Mouse (Mus musculus): Measurements from ENCODE around the gene Il1rl1.

Gene Il1rl1

DNA sequence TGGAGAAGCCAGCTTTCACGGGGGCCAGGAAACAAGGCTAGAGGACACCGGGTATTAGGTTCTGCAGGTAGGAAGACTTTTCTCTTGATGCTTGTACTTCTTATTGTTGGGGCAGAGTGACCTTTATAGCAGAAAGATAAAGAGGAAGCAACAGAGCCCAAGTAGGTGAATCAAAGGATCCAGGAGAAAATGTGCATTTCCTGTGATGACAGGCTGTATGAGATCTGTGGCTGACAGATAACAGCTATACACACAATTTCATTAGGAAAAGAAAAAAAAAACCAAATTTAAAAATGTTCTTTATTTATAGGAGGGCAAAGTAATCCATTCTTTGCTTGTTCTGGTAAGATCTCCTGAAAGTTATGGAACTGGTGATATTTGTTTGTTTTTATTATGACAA lies 8.0 kb downstream of the Il1rl1 start:
- DNase-seq (ENCODE audit: low read depth, low spot score) = no peak

DNA sequence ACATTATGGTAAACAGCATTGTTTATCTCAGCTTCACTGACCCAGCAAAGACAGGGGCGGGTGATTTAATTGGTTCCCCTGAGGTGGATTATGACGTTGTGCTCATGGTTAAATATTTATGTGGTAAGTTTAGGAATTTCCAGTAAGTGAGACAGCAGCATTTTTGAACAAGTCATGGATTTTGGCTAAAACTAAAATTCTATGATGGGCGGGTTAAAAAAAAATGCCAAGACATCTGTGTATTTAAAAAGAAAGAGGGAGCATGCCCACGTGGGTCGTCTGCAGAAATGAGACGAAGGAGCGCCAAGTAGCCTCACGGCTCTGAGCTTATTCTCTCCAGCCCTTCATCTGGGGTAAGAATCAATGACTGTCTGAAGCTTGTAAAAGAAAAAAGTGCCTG lies 10.1 kb downstream of the Il1rl1 start:
- DNase-seq (ENCODE audit: low read depth, low spot score) = no peak

DNA sequence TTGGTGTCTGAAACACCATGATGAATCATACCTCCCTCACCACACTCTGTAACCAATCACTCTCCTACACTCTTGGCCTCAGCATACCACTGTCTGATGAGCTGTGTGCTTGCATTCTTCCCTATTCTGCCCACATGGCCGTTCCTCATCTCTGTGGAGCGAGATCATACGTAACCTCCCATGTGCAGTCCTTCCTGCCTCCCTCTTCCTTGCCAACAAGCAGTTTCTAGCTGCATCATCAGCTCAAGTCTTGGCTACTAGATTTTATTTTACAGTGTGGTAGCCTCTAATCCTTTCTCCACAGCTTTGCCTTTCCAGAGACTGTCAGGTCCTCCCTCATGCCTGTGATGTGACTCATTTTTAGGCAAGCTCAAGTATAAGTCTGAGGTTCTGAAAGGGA lies 15.4 kb downstream of the Il1rl1 start:
- no peak for DNase-seq (ENCODE audit: low read depth, low spot score)

DNA sequence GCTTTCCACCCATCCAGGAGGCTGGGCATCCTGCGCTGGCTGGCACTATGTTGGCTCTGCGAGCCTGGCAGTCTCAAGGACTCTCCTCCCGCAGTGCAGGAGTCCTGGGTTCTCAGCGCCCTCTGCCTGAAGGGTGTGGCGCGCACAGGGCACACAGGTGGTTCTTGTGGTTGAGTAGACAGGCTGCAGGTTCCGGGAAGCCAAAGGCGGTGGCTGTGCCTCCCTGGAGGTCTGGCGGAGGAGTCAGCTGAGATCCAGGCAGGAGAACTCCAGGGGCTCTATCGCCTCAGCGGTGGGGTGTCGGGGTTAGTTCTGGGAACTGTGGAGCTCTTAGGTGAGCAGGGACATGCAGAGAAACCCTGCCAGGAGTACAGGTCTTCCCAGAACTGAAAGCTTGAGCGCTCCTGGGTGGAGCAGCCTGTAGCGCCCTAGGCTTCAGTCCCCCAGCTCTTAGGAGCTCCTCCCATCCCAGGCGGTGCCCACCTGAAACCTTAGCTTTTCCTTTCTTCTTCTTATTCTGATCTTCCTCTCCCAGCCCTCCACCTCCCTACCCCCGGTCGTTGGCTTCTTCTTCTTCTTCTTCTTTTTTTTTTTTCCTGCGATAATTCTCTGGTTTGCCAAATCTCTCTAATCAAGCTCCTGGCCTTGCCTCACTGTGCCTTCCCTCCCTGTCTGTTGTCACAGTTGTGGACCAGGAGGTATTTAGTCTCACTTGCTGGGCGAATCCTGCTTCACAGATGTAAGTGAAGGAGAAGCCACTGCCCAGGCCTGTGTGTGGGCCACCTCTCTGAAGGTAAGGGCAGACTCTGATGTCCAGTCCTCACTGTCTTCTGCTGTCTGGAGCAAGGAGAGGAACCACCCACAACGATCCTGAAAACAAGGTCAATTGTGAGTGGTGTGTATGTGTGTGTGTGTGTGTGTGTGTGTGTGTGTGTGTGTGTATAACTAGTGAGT lies 36.4 kb downstream of the Il1rl1 start, which contains the start of gene Il18r1:
Gene Il18r1, plus strand, starts transcription at position 76 of the 954 bp plus-strand sequence.
- DNase-seq (ENCODE audit: low read depth, low spot score) = no peak

DNA sequence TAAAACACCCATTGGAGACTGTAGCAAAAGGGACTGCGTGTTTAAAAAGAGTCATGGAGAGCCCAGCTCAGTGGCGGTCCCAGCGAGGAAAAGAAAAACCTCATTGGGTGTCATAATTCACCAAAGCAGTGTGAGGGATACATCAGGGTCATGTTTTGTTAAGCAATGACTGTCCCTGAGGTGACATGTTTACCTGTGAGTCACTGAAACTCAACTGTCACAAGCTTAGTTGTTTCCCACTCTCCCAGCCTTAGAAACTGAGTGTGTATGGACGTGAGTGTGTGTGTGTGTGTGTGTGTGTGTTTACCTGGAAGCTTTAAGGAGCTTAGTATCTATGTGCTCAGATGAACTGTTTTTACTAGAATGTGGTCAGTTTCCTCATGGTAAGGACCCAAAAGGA lies 37.9 kb downstream of the Il1rl1 start:
- no peak for DNase-seq (ENCODE audit: low read depth, low spot score)

DNA sequence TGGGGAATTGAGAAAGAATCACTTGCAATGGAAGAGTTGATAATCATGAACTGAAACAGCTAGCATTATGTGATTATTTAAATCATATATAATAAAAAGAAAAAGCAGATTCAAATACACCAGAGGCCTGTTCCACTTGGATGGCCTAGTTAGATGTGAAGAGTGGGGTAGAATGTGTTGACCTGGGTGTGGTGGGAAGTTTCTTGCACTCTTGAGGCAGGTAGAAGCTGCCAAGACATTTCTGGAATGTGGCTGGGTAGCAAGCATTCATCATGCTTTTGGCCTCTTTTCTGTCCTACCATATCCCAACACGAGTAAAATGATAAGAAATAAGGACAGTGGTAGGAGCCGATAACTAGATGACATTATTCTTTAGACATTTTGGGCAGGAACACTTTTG lies 39.4 kb downstream of the Il1rl1 start:
- DNase-seq (ENCODE audit: low read depth, low spot score) = no peak

DNA sequence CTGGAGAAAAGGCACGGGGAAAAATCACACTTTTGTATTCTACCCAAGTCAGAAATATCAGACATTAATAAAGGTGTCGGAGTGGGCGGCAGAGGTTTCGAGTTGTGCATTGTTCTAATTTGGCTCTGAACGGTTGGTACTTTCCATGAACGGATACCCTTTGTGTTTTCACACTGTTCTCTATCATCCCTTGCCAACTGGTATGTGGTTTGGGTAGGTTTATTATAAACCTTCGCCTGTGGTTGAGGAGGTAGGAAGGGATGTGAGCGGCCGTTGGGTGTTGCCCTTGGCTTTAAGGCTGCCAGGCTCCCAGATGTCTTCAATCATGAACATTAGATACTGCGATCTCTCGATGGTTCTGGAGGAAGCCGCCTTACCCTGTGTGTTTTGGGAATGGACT lies 40.5 kb downstream of the Il1rl1 start:
- DNase-seq (ENCODE audit: low read depth, low spot score) = no peak

DNA sequence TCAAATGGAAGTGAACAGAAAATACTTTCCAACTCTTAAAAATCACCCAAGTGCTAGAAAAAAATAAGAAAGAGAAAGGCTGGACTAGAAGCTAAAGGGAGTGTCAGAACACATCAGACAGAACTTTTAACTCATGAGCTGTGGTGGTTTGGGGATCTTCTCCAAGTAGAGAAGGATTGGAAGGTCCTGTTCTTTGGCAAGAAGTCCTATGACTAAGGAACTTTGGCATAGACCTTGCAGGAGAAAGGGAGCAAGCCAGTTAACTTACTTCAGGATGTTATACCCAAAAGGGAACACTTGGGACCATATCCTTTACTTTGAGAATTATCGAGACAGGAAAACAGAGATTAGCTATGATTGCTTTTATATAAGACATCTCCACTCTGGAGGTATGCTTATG lies 43.0 kb downstream of the Il1rl1 start:
- no peak for DNase-seq (ENCODE audit: low read depth, low spot score)

DNA sequence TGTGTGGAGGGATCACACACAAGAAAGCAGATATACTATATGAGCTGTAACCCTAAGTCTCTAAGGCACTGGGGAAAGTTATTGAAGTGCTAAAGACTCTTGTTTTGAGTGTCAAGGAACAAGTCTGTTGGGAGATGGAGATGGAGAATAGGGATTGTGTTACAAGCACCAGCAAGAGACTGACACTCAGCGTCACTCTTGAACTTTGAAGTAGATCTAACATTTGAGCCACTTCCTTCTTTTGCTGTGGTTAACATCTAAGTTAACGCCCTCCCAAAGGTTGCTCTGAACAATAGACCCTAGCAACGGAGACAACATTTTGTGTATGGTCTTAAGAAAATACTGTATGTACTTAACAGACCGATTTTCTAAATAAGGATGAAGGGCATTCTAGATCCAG lies 44.3 kb downstream of the Il1rl1 start:
- DNase-seq (ENCODE audit: low read depth, low spot score) = no peak

DNA sequence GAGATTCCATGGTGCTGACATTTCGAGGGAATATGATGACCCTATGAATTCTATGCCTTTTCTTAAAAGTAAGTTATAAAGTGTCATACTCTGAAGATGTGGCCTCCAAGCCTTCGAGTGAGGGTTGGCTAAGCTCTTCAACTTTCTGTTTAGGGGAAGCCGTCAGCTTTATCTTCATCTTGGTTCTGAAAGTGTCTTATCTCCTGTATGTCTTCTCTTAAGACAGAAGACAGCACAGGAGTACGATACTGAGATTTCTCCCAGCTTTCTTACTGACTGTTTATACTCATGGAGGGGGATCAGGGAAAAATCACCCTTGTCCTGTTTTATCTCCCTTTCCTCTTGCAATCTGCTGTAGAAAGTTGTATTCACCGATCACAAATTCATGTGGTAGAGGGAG lies 45.0 kb downstream of the Il1rl1 start:
- no peak for DNase-seq (ENCODE audit: low read depth, low spot score)

DNA sequence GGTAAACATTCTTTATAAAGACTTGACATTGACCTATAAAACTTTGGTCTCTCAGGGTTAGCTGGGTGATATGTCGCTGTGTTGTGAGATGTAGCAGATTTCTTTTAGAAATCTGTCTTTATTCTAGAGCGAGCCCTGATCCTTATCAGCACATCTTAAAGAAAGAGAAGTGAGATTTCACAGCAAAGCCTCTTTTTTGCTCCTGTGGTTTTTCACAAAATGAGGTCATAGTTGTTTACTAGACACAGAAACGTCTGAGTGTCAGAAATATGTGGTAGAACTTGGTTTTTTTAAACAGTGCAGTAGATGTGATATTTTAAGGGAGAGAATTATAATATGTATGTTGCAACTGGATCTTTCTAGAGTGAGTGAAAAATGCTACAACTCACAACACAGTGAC lies 46.3 kb downstream of the Il1rl1 start:
- DNase-seq (ENCODE audit: low read depth, low spot score) = no peak

DNA sequence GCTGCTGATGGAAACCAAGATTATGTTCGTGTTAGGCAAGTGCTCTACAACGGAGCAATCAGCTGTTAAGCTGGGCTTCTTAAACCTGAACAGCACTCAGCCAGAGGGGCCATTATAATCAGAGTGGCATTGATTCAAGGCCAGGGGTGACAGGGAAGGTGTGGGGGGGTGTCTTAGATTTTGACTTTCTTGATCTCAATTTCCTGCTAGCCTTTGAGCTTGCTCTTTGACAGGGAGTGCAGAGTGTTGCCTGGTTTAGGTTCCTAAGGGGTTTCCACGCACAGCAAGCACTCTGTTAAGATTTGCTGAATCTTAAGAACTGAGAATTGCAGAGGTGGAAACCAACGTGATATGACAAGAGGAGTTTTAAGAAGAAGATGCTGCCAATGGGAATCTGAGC lies 47.4 kb downstream of the Il1rl1 start:
- DNase-seq (ENCODE audit: low read depth, low spot score) = no peak

DNA sequence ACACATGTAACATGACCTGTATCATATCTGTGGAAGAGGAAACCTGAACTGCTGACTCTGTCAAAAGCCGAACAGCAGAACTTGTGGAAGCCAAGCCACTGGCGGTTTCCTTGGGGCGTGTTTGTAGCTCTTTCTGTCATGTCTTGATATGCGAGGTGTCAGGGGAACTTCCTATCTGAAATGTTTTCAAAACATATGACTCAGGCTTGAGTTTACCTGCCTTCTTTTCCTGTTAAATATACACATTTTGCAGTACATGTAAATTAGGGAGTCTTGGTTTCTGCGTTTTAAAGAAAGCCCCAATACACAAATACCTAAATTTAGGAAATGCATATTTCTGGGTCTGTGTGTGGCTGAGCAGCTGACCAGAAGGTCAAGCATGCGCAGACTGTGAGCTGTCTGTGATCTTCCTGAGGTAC lies 50.1 kb downstream of the Il1rl1 start:
- DNase-seq (ENCODE audit: low read depth, low spot score) = no peak

DNA sequence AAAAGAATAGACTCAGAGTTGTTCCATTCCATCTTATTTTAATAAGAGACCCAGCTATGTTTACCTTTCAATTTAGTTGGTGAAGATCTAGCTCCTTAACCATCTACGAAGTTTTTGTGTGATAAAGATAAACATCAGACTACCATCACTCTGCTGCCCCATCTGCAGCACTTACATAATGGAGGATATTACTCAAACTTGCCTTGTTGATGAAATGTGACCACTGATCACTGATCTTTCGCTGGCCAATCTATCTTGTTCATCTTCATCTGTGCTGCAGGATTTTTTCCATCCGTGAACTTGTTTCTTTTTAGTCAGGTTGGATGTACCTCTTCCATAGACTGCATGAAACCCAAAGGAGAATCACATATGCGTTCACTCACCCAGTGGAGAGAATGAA lies 65.2 kb downstream of the Il1rl1 start:
- DNase-seq (ENCODE audit: low read depth, low spot score) = no peak

DNA sequence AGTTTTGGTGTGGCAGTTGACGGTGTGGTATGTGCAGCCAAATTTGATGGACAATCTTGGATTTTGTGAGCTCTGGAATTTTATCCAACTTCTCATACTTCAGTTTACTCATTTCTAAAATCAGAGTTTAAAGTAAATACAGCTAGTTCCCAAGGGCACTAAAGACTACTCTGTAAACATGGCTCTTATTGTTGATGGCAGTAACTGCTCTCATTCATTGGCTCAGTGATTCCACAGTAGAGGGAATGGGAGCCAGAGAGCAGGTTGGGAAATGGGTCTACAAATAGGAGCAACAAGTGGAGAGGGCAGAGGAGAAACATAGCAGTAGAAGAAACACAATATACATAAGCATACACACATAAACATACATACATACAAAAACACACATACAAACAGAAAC lies 70.3 kb downstream of the Il1rl1 start:
- DNase-seq (ENCODE audit: low read depth, low spot score) = no peak

DNA sequence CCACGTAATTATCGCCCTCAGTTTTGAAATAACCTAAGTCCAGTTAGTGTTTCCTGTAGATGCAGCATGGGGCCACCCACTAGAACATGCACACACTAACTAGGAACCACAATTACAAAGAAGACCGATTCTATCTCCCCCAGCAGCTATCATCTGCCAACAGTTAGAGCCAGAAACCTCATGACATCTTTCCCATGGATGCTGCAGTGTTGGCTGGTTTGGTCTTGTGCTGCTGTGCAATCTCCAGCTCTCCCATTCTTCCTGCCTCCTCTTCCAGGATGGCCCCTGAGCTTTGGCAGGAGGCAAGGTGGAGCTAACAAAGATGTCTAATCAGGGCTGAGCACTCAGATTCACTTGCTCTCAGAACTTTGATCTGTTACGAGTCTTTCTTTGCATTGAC lies 71.8 kb downstream of the Il1rl1 start:
- DNase-seq (ENCODE audit: low read depth, low spot score) = no peak

DNA sequence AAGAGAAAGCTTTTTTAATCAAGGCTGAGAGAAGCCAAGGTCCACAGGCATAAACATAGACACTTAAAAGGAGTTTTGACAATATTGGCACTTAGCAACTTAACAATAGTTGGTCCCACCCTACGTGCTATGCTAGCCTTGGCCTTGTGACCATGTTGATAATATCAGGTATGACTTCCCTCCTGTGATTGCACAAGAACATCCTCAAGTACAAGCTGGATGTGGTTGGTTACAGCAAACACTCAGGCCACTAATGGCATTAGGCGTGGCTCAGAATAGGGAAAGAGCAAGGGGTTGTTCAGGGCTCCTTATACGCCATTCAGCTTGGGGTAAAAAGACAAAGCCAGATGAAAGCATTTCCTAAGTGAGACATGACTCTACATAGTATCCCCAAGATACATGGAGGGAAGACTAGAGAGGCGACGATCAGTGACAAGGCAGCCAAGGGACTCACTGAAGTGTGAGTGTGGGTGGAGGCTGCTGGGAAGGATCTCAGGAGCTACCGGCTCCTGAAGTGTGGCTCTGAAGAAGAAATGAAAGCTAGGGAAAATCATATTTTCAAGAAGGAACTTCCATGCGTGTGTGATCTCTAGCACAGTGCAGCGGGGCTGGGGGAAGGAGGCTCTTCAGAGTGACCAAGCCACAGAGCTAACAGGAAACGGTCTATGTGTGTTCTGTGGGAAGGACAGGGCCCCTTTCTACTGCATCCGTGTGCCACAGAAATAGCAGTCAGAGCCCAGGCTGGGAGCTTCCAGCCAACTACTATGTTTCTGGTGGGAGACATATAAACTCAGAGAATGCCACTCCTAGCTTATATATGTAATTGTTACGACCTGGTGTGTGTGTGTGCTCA lies 72.4 kb downstream of the Il1rl1 start:
- DNase-seq (ENCODE audit: low read depth, low spot score) = no peak

DNA sequence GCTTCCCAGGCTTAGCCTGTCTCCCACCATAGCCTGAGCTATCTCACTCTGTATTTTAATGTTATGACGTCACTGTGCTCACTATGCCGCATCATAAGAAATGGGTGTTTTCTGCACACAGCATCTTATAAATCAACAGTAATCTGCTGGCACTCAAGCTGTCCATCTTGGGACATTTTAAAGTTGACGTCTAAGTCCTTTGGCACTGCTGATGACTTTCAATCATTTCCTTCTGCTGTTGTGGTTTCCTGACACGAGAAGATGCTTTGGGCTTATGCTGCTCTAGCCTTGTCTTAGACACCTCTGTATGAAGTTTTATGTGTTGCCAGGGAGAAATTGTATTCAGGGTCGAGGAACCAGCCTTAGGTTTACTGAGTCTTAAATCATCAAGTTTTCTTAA lies 75.2 kb downstream of the Il1rl1 start:
- DNase-seq (ENCODE audit: low read depth, low spot score) = no peak
